Mouse (Mus musculus) liver, embryonic 13.5 days (tissue): ENCODE results near the gene Itpripl1. TPM values are rescaled to one million over a fixed set of nuclear protein-coding genes. Genes with fewer than 3 reads are reported as not detected.

Source experiments
- polyA plus RNA-seq: library from polyadenylated mRNA; unstranded; fragments of >200 nt; fragmentation: Nextera tagmentation; extraction: Ambion mirVana; gene quantifications from 2 replicates; pipeline ENCODE4 v1.2.1, GENCODE M21; 2015

Gene Itpripl1
- polyA plus RNA-seq, 1 experiment from 2014 or later = 31.4 TPM

Other genes with a start within 250 kb of the Itpripl1 start
- gene Sppl2a, start 210.2 kb downstream of the Itpripl1 start, polyA plus RNA-seq = 24.0 and 28.2 TPM in 2 replicates
- 5.0 and 7.0 TPM in 2 replicates for gene Ap4e1, start 134.7 kb downstream of the Itpripl1 start, polyA plus RNA-seq
- 71.8 and 72.2 TPM in 2 replicates for gene Blvra, start 72.8 kb downstream of the Itpripl1 start, polyA plus RNA-seq
- gene Ncaph, start 9.5 kb downstream of the Itpripl1 start, polyA plus RNA-seq = 59.3 and 74.5 TPM in 2 replicates
- gene 1810024B03Rik, start 64.8 kb upstream of the Itpripl1 start, polyA plus RNA-seq = 1.2 TPM in 2 replicates
- 25.4 and 32.4 TPM in 2 replicates for gene Snrnp200, start 64.9 kb upstream of the Itpripl1 start, polyA plus RNA-seq
- gene Ciao1, start 104.4 kb upstream of the Itpripl1 start, polyA plus RNA-seq = 44.6 and 49.5 TPM in 2 replicates
- 12.2 and 13.4 TPM in 2 replicates for gene Tmem127, start 104.5 kb upstream of the Itpripl1 start, polyA plus RNA-seq
- 48.6 and 50.9 TPM in 2 replicates for gene Stard7, start 126.8 kb upstream of the Itpripl1 start, polyA plus RNA-seq
- gene Dusp2, start 192.7 kb upstream of the Itpripl1 start, polyA plus RNA-seq = 2.7 and 2.8 TPM in 2 replicates
- not detected in 2 replicates for gene Astl, start 195.2 kb upstream of the Itpripl1 start, polyA plus RNA-seq
- gene Adra2b, start 219.8 kb upstream of the Itpripl1 start, polyA plus RNA-seq = 29.4 and 32.4 TPM in 2 replicates